Mouse (Mus musculus) lung, embryonic 16.5 days (tissue): ENCODE results near the gene Gja8. TPM values are rescaled to one million over a fixed set of nuclear protein-coding genes. Genes with fewer than 3 reads are reported as not detected.

ENCODE experiments used
- ATAC-seq: fragments of 200-750 bp; cut with Nextera tagmentation; 2 replicates; pipeline ENCODE4 v1.8.0; 2017; ENCODE audit warnings: low read depth, mild to moderate bottlenecking, moderate library complexity
- H3K27ac ChIP-seq: fragments of 300-500 bp; sonication (generic); 2 replicates; pipeline ENCODE4 v1.5.1; 2014; ENCODE audit warnings: mild to moderate bottlenecking, control low read depth, low read length
- H3K27me3 ChIP-seq: fragments of 300-500 bp; sonication (generic); 2 replicates; pipeline ENCODE4 v1.6.1; 2014; ENCODE audit warnings: low read depth, low read length, mixed read lengths; ENCODE audit not compliant: control insufficient read depth, insufficient read depth
- H3K36me3 ChIP-seq: fragments of 300-500 bp; sonication (generic); 2 replicates; pipeline ENCODE4 v1.6.1; 2014; ENCODE audit warnings: low read length; ENCODE audit not compliant: control insufficient read depth, insufficient read depth
- H3K4me1 ChIP-seq: fragments of 300-500 bp; sonication (generic); replicated peaks from 2 replicates; pipeline ENCODE4 v1.6.1; 2014; ENCODE audit warnings: low read length, mixed read lengths; ENCODE audit not compliant: control insufficient read depth, insufficient read depth
- H3K4me2 ChIP-seq: fragments of 300-500 bp; sonication (generic); 2 replicates; pipeline ENCODE4 v1.6.1; 2014; ENCODE audit warnings: low read depth, low read length, control low read depth
- H3K4me3 ChIP-seq: fragments of 300-500 bp; sonication (generic); 2 replicates; pipeline ENCODE4 v1.5.1; 2014; ENCODE audit warnings: mild to moderate bottlenecking, low read length, control low read depth
- H3K9ac ChIP-seq: fragments of 300-500 bp; sonication (generic); 2 replicates; pipeline ENCODE4 v1.6.1; 2014; ENCODE audit warnings: low read length, control low read depth
- H3K9me3 ChIP-seq: fragments of 300-500 bp; sonication (generic); 2 replicates; pipeline ENCODE4 v1.6.1; 2016; ENCODE audit warnings: low read length; ENCODE audit not compliant: control insufficient read depth
- WGBS: fragments of 180-500 bp; shearing (Covaris S2); extraction: QIAGEN DNeasy Blood & Tissue Kit; methylation state at CpG from one replicate; pipeline ENCODE4 v1.1.7; 2014; 5-methylcytosine and 5-hydroxymethylcytosine counted together
- polyA plus RNA-seq: library from polyadenylated mRNA; unstranded; fragments of >200 nt; fragmentation: Nextera tagmentation; extraction: Ambion mirVana; gene quantifications from 2 replicates; pipeline ENCODE4 v1.2.1, GENCODE M21; 2015

Gja8 gene
- polyA plus RNA-seq, 1 experiment from 2014 or later, result not detected

DNA sequence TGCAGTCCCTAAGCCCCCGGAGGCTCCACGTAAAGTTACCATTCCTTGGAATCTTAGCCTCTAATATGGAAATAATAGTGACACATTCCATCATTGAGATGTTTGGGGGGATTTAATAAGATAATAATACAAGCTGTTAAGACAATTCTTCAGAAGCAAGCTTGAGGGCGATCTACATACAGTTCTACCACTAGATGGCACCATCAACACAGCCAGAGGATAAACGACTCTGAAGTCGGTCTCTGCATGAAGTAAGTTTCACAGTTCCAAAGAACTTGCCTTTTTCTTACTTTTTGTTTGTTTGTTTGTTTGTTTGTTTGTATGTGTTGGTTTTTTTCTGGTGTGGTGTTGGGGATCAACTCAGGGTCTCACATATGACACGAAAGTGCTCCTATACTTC is 10.4 kb upstream of the Gja8 start:
- Histone ChIP-seq H3K9me3 (no peaks in the 10 kb centered on the region), H3K27me3 (no peaks in the 10 kb centered on the region), H3K4me1 (0 out of 2 replicates have a peak, but pooled peaks cover 3% of the 10 kb centered on the region), H3K36me3 (no peaks in the 10 kb centered on the region), H3K4me2 (no peak overlapping the region), H3K4me3 (no peak overlapping the region), H3K9ac (no peak overlapping the region), H3K27ac (no peak overlapping the region)
- ATAC-seq, result no peak
- 8% methylated on average over 6 of the region's 6 CpGs for WGBS

DNA sequence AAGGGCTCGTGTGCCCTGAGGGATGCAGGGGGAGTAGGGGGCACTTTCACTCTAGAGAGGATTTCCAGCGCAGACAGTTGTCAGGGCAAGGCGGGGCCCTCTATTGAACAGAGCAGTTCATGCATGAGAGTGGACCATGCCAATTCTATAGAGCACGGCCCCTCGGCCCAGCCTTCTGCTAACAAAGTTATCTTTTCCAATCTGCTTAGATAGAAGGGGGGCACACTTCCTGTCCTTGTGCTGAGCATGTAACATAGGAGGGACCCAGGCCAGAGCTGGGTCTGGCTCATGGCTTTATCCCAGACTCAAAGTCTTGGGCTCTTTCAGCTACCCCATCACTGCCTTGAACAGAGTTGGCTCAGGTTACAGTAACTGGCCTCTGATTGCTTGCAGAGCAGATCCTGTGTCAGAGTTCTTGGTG is 5.5 kb upstream of the Gja8 start:
- no peaks in the 10 kb centered on the region for H3K36me3 ChIP-seq
- WGBS, result 44% methylated on average over 5 of the region's 5 CpGs
- no peak overlapping the region for H3K4me3 ChIP-seq
- H3K9ac ChIP-seq, result no peak overlapping the region
- H3K27ac ChIP-seq, result no peak overlapping the region
- H3K4me2 ChIP-seq, result no peak overlapping the region
- no peaks in the 10 kb centered on the region for H3K27me3 ChIP-seq
- no peaks in the 10 kb centered on the region for H3K9me3 ChIP-seq
- ATAC-seq, result no peak
- H3K4me1 ChIP-seq, result no peaks in the 10 kb centered on the region

DNA sequence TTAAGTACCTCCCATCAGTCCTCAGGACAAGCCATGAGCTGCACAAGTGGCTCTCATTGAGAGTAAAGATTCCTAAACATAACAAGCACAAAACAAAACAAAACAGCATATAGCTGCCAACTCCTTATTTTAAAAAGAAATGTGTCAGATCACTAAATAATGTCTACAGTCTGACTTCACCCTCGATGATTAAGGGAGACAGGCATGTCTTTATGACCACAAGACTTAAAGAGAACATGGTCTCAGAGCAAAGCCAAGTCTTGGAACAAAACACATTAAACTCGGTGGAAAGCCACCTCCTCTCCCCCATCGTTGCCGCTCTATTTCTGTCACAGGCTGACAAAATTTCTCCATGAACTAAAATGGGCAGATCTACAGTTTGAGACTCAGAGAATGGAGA is 1.2 kb downstream of the Gja8 start:
- no peak for ATAC-seq
- WGBS, result 86% methylated on average over 4 of the region's 4 CpGs

DNA sequence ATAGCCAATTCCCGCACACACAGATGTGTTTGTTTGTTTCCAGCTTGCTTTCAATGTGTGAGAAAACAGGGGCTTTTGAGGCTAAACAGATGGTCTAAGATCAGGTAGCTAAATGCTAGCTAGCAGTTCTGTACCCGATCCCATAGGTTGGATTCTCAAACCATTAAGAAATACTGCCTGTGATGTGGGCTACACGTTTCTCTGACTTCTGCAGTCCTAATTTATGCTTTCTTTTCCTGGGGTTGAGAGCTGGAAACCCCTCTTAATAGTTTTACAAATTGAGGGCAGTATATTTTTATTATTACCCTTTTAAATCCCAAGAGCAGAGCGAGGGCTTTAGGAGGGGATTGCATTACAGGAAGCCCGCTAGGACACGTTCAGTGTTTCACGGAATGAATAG is 4.8 kb downstream of the Gja8 start:
- no peak overlapping the region for H3K4me3 ChIP-seq

More for the DNA sequence above, 1.2 kb downstream of the Gja8 start:
- Histone ChIP-seq H3K27me3 (no peaks in the 10 kb centered on the region), H3K4me3 (no peak overlapping the region), H3K27ac (no peak overlapping the region), H3K9ac (no peak overlapping the region), H3K9me3 (no peaks in the 10 kb centered on the region), H3K4me1 (no peaks in the 10 kb centered on the region), H3K4me2 (no peak overlapping the region), H3K36me3 (no peaks in the 10 kb centered on the region)

DNA sequence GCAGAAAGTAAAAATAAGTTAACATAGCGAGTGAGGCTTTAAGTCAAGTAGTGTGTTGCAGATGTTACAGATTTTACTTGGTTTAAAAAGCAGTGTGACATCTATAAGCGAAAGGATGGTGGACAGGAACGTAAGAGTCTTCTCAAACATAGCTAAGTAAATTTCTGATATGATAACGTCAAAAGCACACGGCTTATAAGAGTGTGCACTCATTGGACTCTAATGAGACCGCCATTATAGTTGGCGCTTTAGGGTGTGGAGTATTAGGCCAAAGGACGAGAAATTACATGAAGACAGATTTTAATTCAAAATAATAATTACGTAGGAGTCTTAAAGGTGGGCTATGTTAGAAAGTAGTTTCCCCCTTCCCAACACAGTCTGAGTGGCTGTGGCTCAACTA is 20.2 kb downstream of the Gja8 start:
- peak overlapping the region; percentile 90 for H3K9ac ChIP-seq
- H3K27ac ChIP-seq, result no peak overlapping the region
- peak overlapping the region; percentile 91 for H3K4me2 ChIP-seq
- peaks cover 6% of the 10 kb centered on the region for H3K4me1 ChIP-seq
- H3K4me3 ChIP-seq, result peak overlapping the region; percentile 100
- no peak for ATAC-seq
- peaks cover 4% of the 10 kb centered on the region; the same call in 1 of the 2 replicates for H3K27me3 ChIP-seq
- H3K36me3 ChIP-seq, result no peaks in the 10 kb centered on the region
- H3K9me3 ChIP-seq, result no peaks in the 10 kb centered on the region
- 38% methylated on average over 9 of the region's 9 CpGs for WGBS

More for the DNA sequence above, 4.8 kb downstream of the Gja8 start:
- Histone ChIP-seq H3K27ac (no peak overlapping the region), H3K9me3 (no peaks in the 10 kb centered on the region), H3K4me2 (no peak overlapping the region), H3K4me1 (no peaks in the 10 kb centered on the region), H3K36me3 (no peaks in the 10 kb centered on the region), H3K9ac (no peak overlapping the region), H3K27me3 (no peaks in the 10 kb centered on the region)
- no peak for ATAC-seq
- WGBS, result 68% methylated on average over 7 of the region's 7 CpGs

DNA sequence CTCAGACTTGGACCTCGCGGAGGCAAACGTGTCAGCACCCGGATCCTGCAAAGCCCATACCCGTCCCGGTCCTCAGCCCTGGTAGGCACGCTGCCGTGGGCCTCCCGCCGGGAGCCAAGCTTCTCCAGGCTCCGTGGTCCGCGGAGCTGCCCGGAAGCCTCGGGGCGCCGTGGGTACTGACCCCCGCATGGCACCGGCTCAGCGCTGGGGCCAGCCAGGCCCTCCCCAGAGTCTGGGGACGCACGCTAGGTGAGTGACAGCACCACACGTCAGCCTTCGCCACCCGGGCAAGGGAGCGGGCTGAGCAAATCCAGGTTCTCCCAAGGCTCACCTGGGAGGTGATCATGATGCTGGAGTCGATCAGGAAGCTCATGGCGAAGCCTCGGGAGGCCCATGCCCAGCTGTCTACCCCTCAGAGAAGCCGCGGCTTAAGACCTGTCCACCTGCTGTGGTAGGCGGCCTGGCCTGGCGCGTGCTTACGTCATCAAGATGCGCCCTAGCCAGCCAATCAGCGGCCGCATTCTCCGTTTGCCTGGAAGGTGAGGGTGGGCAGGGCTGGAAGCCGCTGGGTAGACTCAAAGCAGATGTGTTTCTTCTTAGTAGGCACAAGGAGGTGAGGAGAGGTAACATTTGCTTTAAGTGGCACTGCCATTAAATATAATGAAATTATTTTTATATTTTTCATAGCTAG is 20.8 kb downstream of the Gja8 start, which contains the start of gene Gpr89:
Gene Gpr89 (minus strand): TSS at position 496 of the 691 bp plus-strand sequence.
- peak within 1 kb of the TSS; percentile 90 for H3K9ac ChIP-seq
- peak within 1 kb of the TSS; percentile 91 for H3K4me2 ChIP-seq
- peak within 1 kb of the TSS; percentile 100 for H3K4me3 ChIP-seq
- peaks cover 6% of the 10 kb centered on the region for H3K4me1 ChIP-seq
- peak; percentile 98 for ATAC-seq
- WGBS, result 0% methylated on average over 40 of the region's 40 CpGs
- H3K27me3 ChIP-seq, result peaks cover 4% of the 10 kb centered on the region; the same call in 1 of the 2 replicates
- no peak within 1 kb of the TSS for H3K27ac ChIP-seq
- H3K9me3 ChIP-seq, result no peaks in the 10 kb centered on the region
- H3K36me3 ChIP-seq, result no peaks in the 10 kb centered on the region

DNA sequence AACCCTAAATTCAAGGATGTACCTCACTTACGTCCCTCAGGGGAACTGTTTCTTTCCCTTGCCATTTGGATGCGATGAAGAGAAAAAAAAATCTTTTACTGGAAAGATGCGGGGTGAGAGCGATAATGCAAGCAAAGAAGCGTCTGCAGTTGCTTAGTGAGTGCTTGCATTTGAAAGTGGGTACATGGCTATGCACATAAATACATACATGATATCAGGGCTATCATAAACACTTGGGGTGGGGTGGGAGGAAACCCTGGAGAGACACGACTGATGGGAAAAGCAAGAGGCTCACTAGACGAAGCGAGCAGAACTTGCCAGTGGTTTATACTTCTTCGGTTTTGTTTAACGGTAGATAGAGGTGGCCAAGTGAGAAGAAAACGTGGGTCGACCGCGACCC is 21.4 kb downstream of the Gja8 start, which contains the start of gene Gja5:
Gene Gja5 (plus strand): TSS at position 301 of the 400 bp plus-strand sequence.
- no peaks in the 10 kb centered on the region for H3K9me3 ChIP-seq
- 12% methylated on average over 14 of the region's 14 CpGs for WGBS
- ATAC-seq, result no peak
- H3K27me3 ChIP-seq, result peaks cover 4% of the 10 kb centered on the region; the same call in 1 of the 2 replicates
- H3K9ac ChIP-seq, result peak within 1 kb of the TSS; percentile 90
- no peak within 1 kb of the TSS for H3K27ac ChIP-seq
- peak within 1 kb of the TSS; percentile 91 for H3K4me2 ChIP-seq
- peak within 1 kb of the TSS; percentile 100 for H3K4me3 ChIP-seq
- no peaks in the 10 kb centered on the region for H3K36me3 ChIP-seq
- peaks cover 6% of the 10 kb centered on the region for H3K4me1 ChIP-seq

DNA sequence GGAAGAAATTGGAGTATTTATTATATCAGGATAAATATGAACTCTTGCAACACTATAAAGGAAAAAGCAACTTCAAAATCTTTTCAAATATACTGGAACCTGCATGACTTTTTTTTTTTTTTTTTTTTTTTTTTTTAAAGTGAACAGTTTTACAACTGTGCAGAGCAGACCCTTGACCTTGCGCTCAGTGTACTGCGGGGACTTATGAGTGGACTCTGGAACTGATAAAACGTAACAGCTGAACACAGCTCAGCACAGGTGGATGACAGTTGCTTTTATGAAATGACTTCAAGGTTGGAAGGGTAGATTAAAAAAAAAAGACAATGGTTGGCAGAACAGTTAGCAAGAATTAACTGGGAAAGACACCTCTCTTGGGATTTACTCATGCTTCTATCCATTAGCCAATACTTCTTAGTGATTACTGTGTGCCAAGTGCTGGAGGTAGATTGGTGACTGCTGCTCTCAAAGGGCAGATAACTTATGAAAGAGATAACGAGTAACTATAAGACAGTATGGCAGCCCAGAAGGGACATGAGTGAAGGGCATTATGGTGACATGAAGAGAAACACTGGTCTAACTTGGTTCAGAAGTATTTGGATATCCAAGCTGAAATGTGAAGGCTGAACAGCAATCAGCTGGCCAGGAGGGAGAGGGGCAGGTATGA is 23.4 kb downstream of the Gja8 start:
- peaks cover 6% of the 10 kb centered on the region for H3K4me1 ChIP-seq
- H3K36me3 ChIP-seq, result peaks cover 2% of the 10 kb centered on the region; the same call in 1 of the 2 replicates
- no peaks in the 10 kb centered on the region for H3K9me3 ChIP-seq
- no peak overlapping the region for H3K9ac ChIP-seq
- H3K27ac ChIP-seq, result no peak overlapping the region
- H3K4me3 ChIP-seq, result no peak overlapping the region
- 88% methylated on average over 4 of the region's 4 CpGs for WGBS
- H3K4me2 ChIP-seq, result no peak overlapping the region
- H3K27me3 ChIP-seq, result peaks cover 4% of the 10 kb centered on the region; the same call in 1 of the 2 replicates
- no peak for ATAC-seq

DNA sequence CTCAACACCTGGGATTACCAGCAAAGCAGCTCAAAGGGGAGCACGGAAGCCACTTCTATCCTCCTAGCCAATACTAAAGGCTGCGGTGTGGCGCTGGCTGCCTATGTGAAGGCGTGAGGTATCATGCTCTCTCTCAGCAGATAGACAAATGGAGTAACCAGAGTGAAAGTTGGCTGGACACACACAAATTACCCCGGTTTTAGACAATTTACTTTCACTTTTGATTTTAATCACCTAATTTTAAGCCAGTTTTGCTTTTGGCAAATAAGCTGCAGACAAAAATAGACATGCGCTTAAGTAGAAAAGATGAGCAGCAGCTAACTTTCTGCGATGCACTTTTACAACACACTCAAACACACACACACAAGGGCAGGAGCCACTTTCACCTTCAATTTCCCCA is 42.1 kb downstream of the Gja8 start:
- no peaks in the 10 kb centered on the region; the same call in 1 of the 2 replicates for H3K36me3 ChIP-seq
- ATAC-seq, result no peak
- 87% methylated on average over 7 of the region's 7 CpGs for WGBS

More for the DNA sequence above, 42.1 kb downstream of the Gja8 start:
- no peaks in the 10 kb centered on the region for H3K4me1 ChIP-seq
- no peak overlapping the region for H3K4me3 ChIP-seq
- H3K27ac ChIP-seq, result no peak overlapping the region
- no peaks in the 10 kb centered on the region for H3K27me3 ChIP-seq
- no peak overlapping the region for H3K4me2 ChIP-seq
- H3K9ac ChIP-seq, result no peak overlapping the region
- H3K9me3 ChIP-seq, result no peaks in the 10 kb centered on the region
